In genomic region chr5:72761237-72761636, GRCm38 (mm10) we compare ENCODE assay signal across 15 mouse cellular contexts. TPM values are rescaled to one million over a fixed set of nuclear protein-coding genes. Genes with fewer than 3 reads are reported as not detected.
DNase-seq lines count a peak whose midpoint lies in the region; ATAC-seq lines count a peak whose summit lies in the region.
"Had no signal": no experiment of that assay in that cellular context is flagged by ENCODE, and none has a peak within 500 bp of the region (broad histone marks: within the 10 kb centered on the region; RNA-seq: fewer than 3 reads in every experiment).

No protein-coding gene starts in this region.

- DNase-seq in spleen, adult 12 weeks (ENCODE audit: low spot score), result peak; percentile 12
- DNase-seq in spleen, postnatal 10 days (ENCODE audit: low spot score in 2 of 2), result no peak
- peak; percentile 72 for DNase-seq in splenic B cell, adult 2 months (ENCODE audit: low read depth, low spot score)
- DNase-seq in adrenal gland, postnatal 36 days, result no peak
- no peak for DNase-seq in urinary bladder, postnatal 10 days (ENCODE audit: low spot score)
- DNase-seq: cerebellum, adult 9-10 months; heart, postnatal 10 days; kidney, adult 11 months; kidney, postnatal 36 days; liver had no signal

- peaks cover 25% of the 10 kb centered on the region for H3K36me3 ChIP-seq in splenic B cell, adult 2 months (ENCODE audit: control insufficient read depth, insufficient read depth, low read length, poor library complexity, severe bottlenecking)
- H3K36me3 ChIP-seq: embryonic facial prominence, embryonic 10.5 days; lung, embryonic 15.5 days; midbrain, embryonic 12.5 days had no signal

- peak; percentile 65 for ATAC-seq in common myeloid progenitor, adult 5-6 weeks (replicated peaks; ENCODE audit: low read depth, poor library complexity, severe bottlenecking)
- ATAC-seq in monocyte, adult 5-6 weeks (replicated peaks; ENCODE audit: insufficient number of reproducible peaks, low FRiP score, low TSS enrichment, poor library complexity, severe bottlenecking), result no peak

- H3K27me3 ChIP-seq in splenic B cell, adult 2 months (ENCODE audit: control insufficient read depth, insufficient read depth, low read length, poor library complexity, severe bottlenecking), result no peaks in the 10 kb centered on the region
- H3K27me3 ChIP-seq: lung, embryonic 15.5 days; midbrain, embryonic 12.5 days had no signal

RNA-seq across cellular contexts. Expression of gene Txk, which starts 8.7 kb away (rescaled TPM):
- 2.5 and 3.1 TPM in 2 replicates for total RNA-seq in common myeloid progenitor, adult 5-6 weeks (2017)
- total RNA-seq in adrenal gland, postnatal 36 days (2021), result under 1 TPM; 0.10 TPM
- total RNA-seq in monocyte, adult 5-6 weeks (2017), result 44.5 to 208 TPM (median 58.1 TPM) in 3 replicates

Comparison
In these comparisons a context has a peak if more than half of its experiments do, and no peak if none do; other contexts are left out.
1. DNase-seq: peak in spleen, adult 12 weeks (single experiment) and splenic B cell, adult 2 months (single experiment); none in spleen, postnatal 10 days (0 of 2), adrenal gland, postnatal 36 days (0 of 2) and urinary bladder, postnatal 10 days (single experiment).
2. RNA of gene Txk, which starts 8.7 kb away (total RNA-seq): 44.5 to 208 TPM in monocyte, adult 5-6 weeks; 2.5 to 3.1 TPM in common myeloid progenitor, adult 5-6 weeks and 0.10 TPM in adrenal gland, postnatal 36 days; every median in the first group is over 10 times any median in the second.